Mouse (Mus musculus): ENCODE measurements around the gene Fam227a. TPM values are rescaled to one million over a fixed set of nuclear protein-coding genes. Genes with fewer than 3 reads are reported as not detected.
"Not testable (repeated sequence)": the region's sequence is repeated elsewhere in the genome, so short reads cannot be mapped to it uniquely, and the experiment has no call there.

The Fam227a gene
- polyA plus RNA-seq, 1 experiment from 2014 or later, result 1.5 TPM

DNA sequence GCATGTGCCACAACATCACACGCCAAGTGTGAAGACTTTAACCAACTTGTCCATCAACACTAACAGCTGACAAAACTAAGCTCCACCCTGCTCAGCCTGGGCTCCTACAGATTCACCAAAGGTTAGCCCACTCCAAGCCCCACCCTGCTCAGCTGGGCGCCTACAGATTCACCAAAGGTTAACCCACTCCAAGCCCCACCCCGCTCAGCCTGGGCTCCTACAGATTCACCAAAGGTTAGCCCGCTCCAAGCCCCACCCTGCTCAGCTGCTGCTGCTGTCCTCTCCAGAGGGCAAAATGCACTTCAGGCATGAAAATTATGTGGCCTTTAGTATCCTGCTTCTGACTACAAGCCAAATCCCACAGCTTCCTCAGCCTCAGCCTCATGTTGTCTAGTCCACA is 23.2 kb upstream of the Fam227a start:
- H3K4me1 ChIP-seq, result peaks cover 55% of the 10 kb centered on the region
- no peaks in the 10 kb centered on the region for H3K27me3 ChIP-seq
- WGBS, result 86% methylated on average over 4 of the region's 4 CpGs

DNA sequence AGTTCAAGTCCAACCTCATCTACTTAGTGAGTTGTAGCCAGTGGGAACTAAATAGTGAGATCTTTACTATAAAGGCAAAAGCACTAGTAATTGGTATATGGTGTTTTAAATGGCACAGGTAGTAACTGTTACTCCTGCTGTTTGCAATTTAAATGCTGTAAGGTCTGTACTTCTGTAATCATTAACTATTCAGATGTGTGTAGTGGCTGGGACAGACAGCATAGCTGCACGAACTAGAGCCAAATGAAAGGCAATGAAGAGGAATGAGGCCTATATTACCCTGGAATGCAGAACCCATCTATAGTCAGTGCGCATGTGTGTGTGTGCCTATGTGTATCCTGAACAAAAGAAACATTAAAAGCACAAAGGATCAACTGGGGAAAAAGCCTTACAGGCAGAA is 19.2 kb upstream of the Fam227a start:
- Histone ChIP-seq H3K4me3 (replicated peaks) (no peak overlapping the region), H3K4me1 (peaks cover 18% of the 10 kb centered on the region), H3K9me3 (replicated peaks) (no peaks in the 10 kb centered on the region), H3K9ac (no peak overlapping the region), H3K36me3 (peaks cover 54% of the 10 kb centered on the region), H3K4me2 (no peak overlapping the region), H3K27me3 (no peaks in the 10 kb centered on the region), H3K27ac (peak overlapping the region; percentile 72)
- 0 out of 2 replicates have a peak, but pooled peaks have one; percentile 33 for ATAC-seq (replicated peaks; ENCODE audit: low FRiP score)
- WGBS, result 79% methylated on average over 2 of the region's 2 CpGs

More for the DNA sequence above, 23.2 kb upstream of the Fam227a start:
- H3K9me3 ChIP-seq (replicated peaks), result no peaks in the 10 kb centered on the region
- no peak overlapping the region for H3K27ac ChIP-seq
- no peak overlapping the region for H3K4me2 ChIP-seq
- H3K9ac ChIP-seq, result no peak overlapping the region
- H3K36me3 ChIP-seq, result peaks cover 14% of the 10 kb centered on the region
- ATAC-seq (replicated peaks; ENCODE audit: low FRiP score), result no peak
- H3K4me3 ChIP-seq (replicated peaks), result no peak overlapping the region

DNA sequence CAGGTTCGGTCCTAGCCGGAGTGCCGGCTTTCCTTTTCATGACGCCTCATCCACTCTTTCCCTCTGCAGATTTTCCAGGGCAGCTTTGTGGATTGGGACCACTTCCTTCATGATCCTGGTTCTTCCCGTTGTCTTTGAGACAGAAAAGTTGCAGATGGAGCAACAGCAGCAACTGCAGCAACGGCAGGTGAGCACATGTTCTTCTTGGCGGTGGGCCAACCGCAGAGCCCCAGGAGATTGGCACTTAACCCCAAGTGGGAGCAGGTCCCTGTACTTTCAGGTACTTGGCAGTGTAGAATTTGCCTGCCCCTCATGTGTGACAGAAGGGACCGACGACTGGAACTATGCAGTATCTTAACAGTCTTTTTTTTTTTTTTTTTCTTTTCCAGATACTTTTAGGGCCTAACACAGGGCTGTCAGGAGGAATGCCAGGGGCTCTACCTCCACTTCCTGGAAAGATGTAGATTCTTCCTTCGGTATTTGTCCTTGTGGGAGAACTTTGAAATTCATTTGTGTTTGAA is 13.1 kb upstream of the Fam227a start:
- H3K9me3 ChIP-seq (replicated peaks); H3K4me1 ChIP-seq; H3K27me3 ChIP-seq; ATAC-seq (replicated peaks; ENCODE audit: low FRiP score); H3K27ac ChIP-seq; H3K9ac ChIP-seq: not testable (repeated sequence)
- 82% methylated on average over 11 of the region's 11 CpGs for WGBS
- H3K36me3 ChIP-seq, result peaks cover 55% of the 10 kb centered on the region
- H3K4me2 ChIP-seq, result peak overlapping the region; percentile 73
- H3K4me3 ChIP-seq (replicated peaks), result peak overlapping the region; percentile 97

DNA sequence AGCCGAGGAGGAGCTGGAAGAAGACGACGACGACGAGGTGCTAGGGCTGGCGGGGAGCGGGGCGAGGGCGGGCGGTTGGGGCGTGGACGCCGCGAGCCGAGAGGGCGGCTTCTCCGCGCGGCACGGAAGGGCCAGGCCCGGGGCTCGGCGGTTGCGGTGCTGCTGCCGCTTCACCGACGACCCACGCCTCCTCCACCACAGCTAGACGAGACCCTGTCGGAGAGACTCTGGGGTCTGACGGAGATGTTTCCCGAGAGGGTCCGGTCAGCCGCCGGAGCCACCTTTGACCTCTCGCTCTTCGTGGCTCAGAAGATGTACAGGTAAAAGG is 12.2 kb upstream of the Fam227a start:
- no peaks in the 10 kb centered on the region for H3K9me3 ChIP-seq (replicated peaks)
- peak overlapping the region; percentile 86 for H3K9ac ChIP-seq
- peak overlapping the region; percentile 97 for H3K4me3 ChIP-seq (replicated peaks)
- H3K4me1 ChIP-seq, result peaks cover 8% of the 10 kb centered on the region
- peak overlapping the region; percentile 73 for H3K4me2 ChIP-seq
- peak; percentile 47 for ATAC-seq (replicated peaks; ENCODE audit: low FRiP score)
- H3K27ac ChIP-seq, result no peak overlapping the region
- WGBS, result under 1% methylated on average over 37 of the region's 37 CpGs
- peaks cover 54% of the 10 kb centered on the region for H3K36me3 ChIP-seq
- no peaks in the 10 kb centered on the region for H3K27me3 ChIP-seq

DNA sequence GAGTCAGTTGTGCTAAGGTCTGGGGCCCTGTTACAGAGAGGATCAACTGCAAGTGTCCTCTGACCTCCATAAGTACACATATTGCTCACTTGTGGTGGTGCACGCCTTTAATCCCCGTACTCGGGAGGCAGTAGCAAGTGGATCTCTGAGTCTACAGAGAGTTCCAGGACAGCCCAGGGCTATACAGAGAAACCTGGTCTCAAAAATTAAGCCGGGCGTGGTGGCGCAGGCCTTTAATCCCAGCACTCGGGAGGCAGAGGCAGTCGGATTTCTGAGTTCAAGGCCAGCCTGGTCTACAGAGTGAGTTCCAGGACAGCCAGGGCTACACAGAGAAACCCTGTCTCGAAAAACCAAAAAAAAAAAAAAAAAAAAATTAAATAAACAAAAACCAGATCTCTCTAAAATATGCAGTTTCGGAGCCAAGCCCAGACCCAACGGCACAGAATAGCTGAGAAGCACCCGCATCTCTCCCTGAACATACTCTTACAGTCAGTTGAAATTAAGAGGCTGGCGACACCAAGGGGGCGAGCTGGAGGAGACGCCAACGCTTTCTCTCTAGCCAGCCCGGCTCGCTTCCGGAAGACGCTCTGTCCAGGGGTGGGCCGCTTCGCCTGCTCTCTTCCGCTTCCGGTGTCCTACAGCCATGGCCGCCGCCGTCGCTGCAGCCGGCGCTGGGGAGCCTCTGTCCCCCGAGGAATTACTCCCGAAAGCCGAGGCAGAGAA is 11.7 kb upstream of the Fam227a start, which contains the start of gene Tomm22:
Tomm22 (plus strand) TSS at position 613 of the 723 bp plus-strand sequence.
- peak; percentile 96 for ATAC-seq (replicated peaks; ENCODE audit: low FRiP score)
- Histone ChIP-seq H3K9me3 (replicated peaks) (no peaks in the 10 kb centered on the region), H3K27me3 (no peaks in the 10 kb centered on the region), H3K4me3 (replicated peaks) (peak within 1 kb of the TSS; percentile 97), H3K27ac (no peak within 1 kb of the TSS), H3K4me2 (peak within 1 kb of the TSS; percentile 73), H3K36me3 (peaks cover 54% of the 10 kb centered on the region), H3K9ac (peak within 1 kb of the TSS; percentile 86), H3K4me1 (peaks cover 8% of the 10 kb centered on the region)
- 18% methylated on average over 33 of the region's 33 CpGs for WGBS

DNA sequence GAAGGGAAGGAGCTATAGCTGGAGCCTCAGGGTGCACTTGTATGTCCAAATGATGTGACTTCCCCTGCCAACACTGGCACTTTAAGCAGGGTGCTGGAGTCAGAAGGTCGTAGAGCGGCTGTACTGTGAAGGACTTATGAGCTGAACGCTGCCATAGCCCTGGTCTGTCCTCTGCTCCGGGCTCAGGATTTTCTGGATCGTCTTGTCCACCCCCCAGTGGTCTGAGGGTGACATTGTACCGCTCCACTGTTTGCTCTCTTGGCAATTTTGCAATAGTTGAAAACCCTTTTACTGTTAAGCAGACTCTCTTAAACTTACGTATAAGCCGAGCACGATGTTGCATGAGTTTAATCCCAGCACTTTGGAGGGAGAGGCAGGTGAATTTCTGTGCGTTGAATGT is 10.4 kb upstream of the Fam227a start:
- Histone ChIP-seq H3K27ac (no peak overlapping the region), H3K4me1 (peaks cover 8% of the 10 kb centered on the region), H3K27me3 (no peaks in the 10 kb centered on the region), H3K9ac (no peak overlapping the region), H3K4me2 (no peak overlapping the region), H3K4me3 (replicated peaks) (no peak overlapping the region), H3K36me3 (peaks cover 43% of the 10 kb centered on the region), H3K9me3 (replicated peaks) (no peaks in the 10 kb centered on the region)
- WGBS, result 63% methylated on average over 10 of the region's 10 CpGs
- ATAC-seq (replicated peaks; ENCODE audit: low FRiP score), result no peak

DNA sequence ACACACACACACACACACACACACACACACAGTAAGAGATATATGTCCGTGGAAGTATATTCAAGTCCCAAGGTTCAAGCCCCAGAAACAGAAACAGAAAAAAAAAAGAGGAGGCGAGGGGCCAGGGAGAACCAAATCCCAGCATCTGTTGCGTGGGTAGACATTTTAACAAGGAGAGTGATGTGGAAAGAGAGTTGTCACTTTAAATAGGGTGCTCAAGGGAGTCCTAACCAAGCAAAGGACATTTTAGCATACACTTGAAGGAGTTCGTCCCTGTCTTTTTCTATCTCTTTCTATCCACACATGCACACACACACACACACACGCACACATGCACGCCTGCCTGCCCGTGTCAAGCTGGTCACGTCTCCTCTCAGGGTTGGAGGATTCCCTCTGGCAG is 5.9 kb upstream of the Fam227a start:
- WGBS, result 93% methylated on average over 8 of the region's 8 CpGs
- ATAC-seq (replicated peaks; ENCODE audit: low FRiP score), result no peak
- no peak overlapping the region for H3K27ac ChIP-seq
- H3K9me3 ChIP-seq (replicated peaks), result no peaks in the 10 kb centered on the region
- H3K9ac ChIP-seq, result no peak overlapping the region
- H3K36me3 ChIP-seq, result peaks cover 42% of the 10 kb centered on the region
- H3K4me1 ChIP-seq, result peaks cover 2% of the 10 kb centered on the region
- H3K27me3 ChIP-seq, result no peaks in the 10 kb centered on the region
- no peak overlapping the region for H3K4me3 ChIP-seq (replicated peaks)
- H3K4me2 ChIP-seq, result no peak overlapping the region

DNA sequence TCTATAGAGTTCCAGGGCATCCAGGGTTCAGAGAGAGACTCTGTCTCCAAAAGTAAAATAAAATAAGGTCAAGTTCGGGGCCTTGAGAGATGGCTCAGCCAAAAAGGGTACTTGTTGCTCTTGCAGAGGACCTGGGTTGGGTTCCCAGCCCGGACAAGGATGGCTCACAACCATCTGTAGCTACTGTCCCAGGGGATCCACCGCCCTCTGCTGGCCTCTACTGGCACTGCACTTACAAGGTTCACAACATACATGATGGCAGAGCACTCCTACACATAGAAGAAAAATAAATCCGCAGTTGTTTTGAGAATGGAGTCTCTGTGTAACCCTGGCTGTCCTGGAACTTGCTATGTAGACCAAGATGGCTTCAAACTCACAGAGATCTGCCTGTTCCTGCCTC is 3.1 kb upstream of the Fam227a start:
- no peak overlapping the region for H3K27ac ChIP-seq
- H3K9ac ChIP-seq, result no peak overlapping the region
- ATAC-seq (replicated peaks; ENCODE audit: low FRiP score), result no peak
- WGBS, result 74% methylated on average over 4 of the region's 4 CpGs
- H3K4me1 ChIP-seq, result peaks cover 11% of the 10 kb centered on the region
- H3K4me2 ChIP-seq, result no peak overlapping the region
- H3K36me3 ChIP-seq, result peaks cover 39% of the 10 kb centered on the region
- no peak overlapping the region for H3K4me3 ChIP-seq (replicated peaks)
- no peaks in the 10 kb centered on the region for H3K27me3 ChIP-seq
- no peaks in the 10 kb centered on the region for H3K9me3 ChIP-seq (replicated peaks)

DNA sequence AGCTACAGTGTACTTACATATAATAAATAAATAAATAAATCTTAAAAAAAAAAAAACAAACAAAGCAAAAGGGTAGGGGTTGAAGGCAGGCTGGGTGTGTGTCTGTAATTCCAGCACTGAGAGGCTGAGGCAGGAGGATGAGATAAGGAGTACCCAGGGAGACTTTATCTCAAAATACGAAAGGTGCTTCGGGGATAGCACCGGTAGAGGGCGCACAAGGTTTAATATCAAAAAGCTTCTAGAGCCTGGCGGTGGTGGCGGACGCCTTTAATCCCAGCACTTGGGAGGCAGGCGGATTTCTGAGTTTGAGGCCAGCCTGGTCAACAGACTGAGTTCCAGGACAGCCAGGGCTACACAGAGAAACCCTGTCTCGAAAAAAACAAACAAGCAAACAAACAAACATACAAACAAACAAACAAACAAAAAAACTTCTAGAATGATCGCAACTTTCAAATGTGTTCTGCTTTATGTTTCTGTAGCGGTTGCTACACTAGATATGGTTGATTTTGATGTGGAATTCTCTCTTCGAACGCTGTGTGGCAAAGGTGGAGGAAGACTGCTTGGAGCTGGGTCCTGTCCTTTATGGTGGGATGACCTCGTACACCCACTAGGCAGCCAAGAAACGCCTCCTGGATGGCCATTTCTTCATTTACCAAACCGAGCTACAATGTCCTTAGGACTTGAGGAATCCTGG is 772 bp downstream of the Fam227a start:
- Histone ChIP-seq H3K36me3 (peaks cover 17% of the 10 kb centered on the region), H3K4me3 (replicated peaks) (peak overlapping the region; percentile 72), H3K4me1 (peaks cover 11% of the 10 kb centered on the region), H3K27ac (peak overlapping the region; percentile 98), H3K9me3 (replicated peaks) (no peaks in the 10 kb centered on the region), H3K4me2 (peak overlapping the region; percentile 88), H3K27me3 (no peaks in the 10 kb centered on the region), H3K9ac (peak overlapping the region; percentile 76)
- ATAC-seq (replicated peaks; ENCODE audit: low FRiP score), result peak; percentile 17
- 2% methylated on average over 16 of the region's 16 CpGs for WGBS

DNA sequence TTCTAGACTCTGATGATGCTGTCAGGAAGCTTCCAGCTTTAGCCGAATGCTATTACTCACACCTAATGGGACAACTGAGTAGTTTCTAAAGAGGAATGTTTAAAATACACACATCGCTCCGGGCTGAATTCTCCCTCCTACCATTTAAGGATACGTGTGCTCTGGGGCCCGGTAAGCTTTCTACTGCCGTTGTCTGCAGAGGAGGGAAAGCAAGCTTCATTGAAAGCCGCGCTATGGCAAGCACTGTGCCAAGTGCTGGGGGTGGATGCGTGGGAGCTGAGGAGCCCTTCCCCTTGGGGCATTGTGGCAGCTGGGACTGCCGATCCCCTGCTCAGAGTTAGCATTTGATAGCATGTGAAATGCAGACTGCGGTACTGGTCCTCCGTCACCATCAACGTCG is 2.3 kb downstream of the Fam227a start:
- Histone ChIP-seq H3K36me3 (0 out of 2 replicates have a peak, but pooled peaks cover 2% of the 10 kb centered on the region), H3K27ac (no peak overlapping the region), H3K9ac (no peak overlapping the region), H3K27me3 (no peaks in the 10 kb centered on the region), H3K4me1 (peaks cover 11% of the 10 kb centered on the region), H3K4me3 (replicated peaks) (no peak overlapping the region), H3K9me3 (replicated peaks) (no peaks in the 10 kb centered on the region), H3K4me2 (no peak overlapping the region)
- no peak for ATAC-seq (replicated peaks; ENCODE audit: low FRiP score)
- 91% methylated on average over 14 of the region's 14 CpGs for WGBS

DNA sequence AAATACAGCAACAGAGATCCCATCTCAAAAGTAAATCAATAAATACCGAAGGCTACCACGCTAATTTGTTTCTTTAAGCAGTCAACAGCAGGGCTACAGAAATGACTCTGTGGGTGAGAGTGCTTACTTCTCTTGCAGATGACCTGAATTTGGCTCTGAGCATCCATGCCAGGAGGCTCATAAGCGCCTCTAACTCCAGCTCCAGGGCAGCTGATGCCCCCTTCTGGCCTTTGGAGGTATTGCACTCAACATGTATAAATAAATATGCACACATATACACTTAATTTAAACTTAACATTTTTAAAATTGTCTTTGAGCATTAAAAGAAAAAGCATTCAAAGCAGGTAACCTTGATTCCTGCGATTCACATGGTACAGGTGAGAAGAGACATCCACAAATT is 7.3 kb downstream of the Fam227a start:
- Histone ChIP-seq H3K27ac (no peak overlapping the region), H3K36me3 (peaks cover 5% of the 10 kb centered on the region; the same call in 1 of the 2 replicates), H3K9me3 (replicated peaks) (no peaks in the 10 kb centered on the region), H3K4me2 (no peak overlapping the region), H3K4me3 (replicated peaks) (no peak overlapping the region), H3K9ac (no peak overlapping the region), H3K4me1 (no peaks in the 10 kb centered on the region), H3K27me3 (no peaks in the 10 kb centered on the region)
- WGBS, result 82% methylated on average over 4 of the region's 4 CpGs
- no peak for ATAC-seq (replicated peaks; ENCODE audit: low FRiP score)

DNA sequence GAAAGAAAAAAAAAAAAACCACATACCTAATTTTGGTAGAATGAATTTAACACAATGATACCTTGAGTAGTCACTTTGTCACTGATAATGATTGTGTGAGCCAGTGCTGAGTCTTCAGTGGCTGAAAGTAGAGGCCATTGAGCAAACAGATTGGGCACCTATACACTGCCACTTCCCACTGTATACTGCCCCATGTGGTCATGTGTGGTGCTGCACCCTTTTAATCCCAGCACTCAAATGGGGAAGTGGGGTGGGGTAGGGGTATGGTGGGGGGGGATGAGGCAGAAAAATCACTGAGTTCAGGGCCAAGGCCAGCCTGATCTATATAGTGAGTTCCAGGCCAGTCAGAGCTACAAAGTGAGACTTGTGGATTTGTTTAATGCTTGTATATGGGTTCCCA is 8.2 kb downstream of the Fam227a start:
- no peak overlapping the region for H3K27ac ChIP-seq
- H3K4me2 ChIP-seq, result no peak overlapping the region
- no peaks in the 10 kb centered on the region for H3K4me1 ChIP-seq
- H3K4me3 ChIP-seq (replicated peaks), result no peak overlapping the region
- ATAC-seq (replicated peaks; ENCODE audit: low FRiP score), result no peak
- H3K9me3 ChIP-seq (replicated peaks), result no peaks in the 10 kb centered on the region
- H3K27me3 ChIP-seq, result no peaks in the 10 kb centered on the region
- peaks cover 5% of the 10 kb centered on the region; the same call in 1 of the 2 replicates for H3K36me3 ChIP-seq
- no peak overlapping the region for H3K9ac ChIP-seq

All from kidney, embryonic 15.5 days (tissue).